Mouse (Mus musculus) embryonic stem cell, embryonic (primary cell): ENCODE data around the gene Gata1.

Experiments
- CTCF ChIA-PET, 4 experiments: fragments of 300-600 bp in 2 of 4; fragments of 350-600 bp in 2 of 4; sonication (Branson Sonifier 250); formaldehyde crosslinking; loops; one replicate each; lab custom pipeline; 2022; ENCODE audit warnings: inconsistent platforms in 2 of 4; lab: Charles Lee
- POLR2A ChIA-PET, 4 experiments: fragments of 300-600 bp in 2 of 4; fragments of 350-600 bp in 2 of 4; sonication (Branson Sonifier 250); formaldehyde crosslinking; loops; one replicate each; lab custom pipeline; 2022; ENCODE audit warnings: antibody characterized with exemption in 4 of 4, inconsistent platforms in 1 of 4; lab: Charles Lee

Gata1 gene

GRCm38 (mm10) chrX:7928270-7928790 is 49.5 kb downstream of the Gata1 start, which contains the start of gene Eras:
Gene Eras, minus strand, starts transcription at chrX:7928607.
- ChIA-PET CTCF (interaction anchor here in 2 of 4 experiments (1.0 to 1.5 kb wide), 3 partner anchors 9 to 87 kb away, joined by 3 read pairs; no protein-coding TSS in a partner anchor), POLR2A (interaction anchor here in 3 of 4 experiments (0.7 to 9.3 kb wide), 24 partner anchors 9 to 217 kb away, joined by 3 to 69 read pairs (median 5); partner anchors contain the start of genes Hdac6 (in 3 of the 3), Otud5 (in 1 of the 3) and Rbm3 (in 1 of the 3))

- POLR2A ChIA-PET: interaction anchor here (0.6 to 9.3 kb wide), 29 partner anchors 9 to 234 kb away, joined by 3 to 69 read pairs (median 4); partner anchors contain the start of genes Hdac6 (in 3 of the 4), Otud5 (in 1 of the 4) and Rbm3 (in 1 of the 4)
Observed at GRCm38 (mm10) chrX:7927116-7927515, 50.8 kb downstream of the Gata1 start.

GRCm38 (mm10) chrX:7926266-7926665 is 51.6 kb downstream of the Gata1 start:
- ChIA-PET CTCF (interaction anchor here in 3 of 4 experiments (1.1 to 1.8 kb wide), 3 partner anchors 76 to 93 kb away, joined by 3 to 6 read pairs (median 3); no protein-coding TSS in a partner anchor), POLR2A (interaction anchor here in 2 of 4 experiments (0.6 to 9.3 kb wide), 11 partner anchors 11 to 126 kb away, joined by 3 to 69 read pairs (median 6); partner anchors contain the start of genes Hdac6 (in 2 of the 2) and Otud5 (in 1 of the 2))

More at GRCm38 (mm10) chrX:7927116-7927515, 50.8 kb downstream of the Gata1 start:
- CTCF ChIA-PET: interaction anchor here (0.6 to 1.4 kb wide), 6 partner anchors 9 to 95 kb away, joined by 3 to 16 read pairs (median 3); no protein-coding TSS in a partner anchor

- POLR2A ChIA-PET: interaction anchor here in 3 of 4 experiments (0.7 to 3.6 kb wide), 13 partner anchors 9 to 134 kb away, joined by 3 to 17 read pairs (median 4); partner anchors contain the start of gene Hdac6 (in 3 of the 3)
- CTCF ChIA-PET: interaction anchor here in 1 of 4 experiments (1.1 kb wide), 1 partner anchor 96 kb away, joined by 4 read pairs; the partner anchor contains the start of gene Glod5
Observed at GRCm38 (mm10) chrX:7922032-7922431, 55.8 kb downstream of the Gata1 start.

GRCm38 (mm10) chrX:7919601-7920383 is 58.1 kb downstream of the Gata1 start, which contains the start of gene Pcsk1n:
Gene Pcsk1n, plus strand, starts transcription at chrX:7919822.
- CTCF ChIA-PET: interaction anchor here in 1 of 4 experiments (1.0 kb wide), 1 partner anchor 97 kb away, joined by 3 read pairs; no protein-coding TSS in a partner anchor
- POLR2A ChIA-PET: interaction anchor here in 3 of 4 experiments (0.7 to 3.6 kb wide), 7 partner anchors 59 to 235 kb away, joined by 3 to 17 read pairs (median 3); no protein-coding TSS in a partner anchor

DNA sequence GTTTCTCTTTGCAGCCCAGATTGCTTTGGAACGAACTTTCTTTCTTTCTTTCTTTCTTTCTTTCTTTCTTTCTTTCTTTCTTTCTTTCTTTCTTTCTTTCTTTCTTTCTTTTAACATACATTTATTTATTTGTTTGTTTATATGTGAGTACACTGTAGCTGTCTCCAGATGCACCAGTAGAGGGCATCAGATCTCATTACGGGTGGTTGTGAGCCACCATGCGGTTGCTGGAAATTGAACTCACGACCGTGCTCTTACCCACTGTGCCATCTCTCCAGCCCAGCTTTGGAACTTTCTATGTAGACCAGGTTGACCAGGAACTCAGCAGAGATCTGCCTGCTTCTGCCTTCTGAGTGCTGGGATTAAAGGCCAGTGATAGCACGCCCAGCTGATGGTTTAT is 59.9 kb downstream of the Gata1 start:
- CTCF ChIA-PET: interaction anchor here (0.7 to 3.1 kb wide), 10 partner anchors 30 to 247 kb away, joined by 3 to 24 read pairs (median 6); partner anchors contain the start of genes Glod5 (in 1 of the 4) and Hdac6 (in 1 of the 4)
- POLR2A ChIA-PET: interaction anchor here in 2 of 4 experiments (1.3 to 1.8 kb wide), 4 partner anchors 10 to 99 kb away, joined by 4 to 5 read pairs (median 4); partner anchors contain the start of genes Eras (in 1 of the 2) and Hdac6 (in 1 of the 2)

- ChIA-PET CTCF (interaction anchor here in 1 of 4 experiments (0.6 to 0.7 kb wide), 3 partner anchors 21 to 1503 kb away, joined by 6 to 10 read pairs (median 6); no protein-coding TSS in a partner anchor), POLR2A (interaction anchor here in 1 of 4 experiments (0.6 kb wide), 1 partner anchor 11 kb away, joined by 3 read pairs; no protein-coding TSS in a partner anchor)
Observed at GRCm38 (mm10) chrX:7915669-7916068, 62.2 kb downstream of the Gata1 start.

GRCm38 (mm10) chrX:7910473-7910872 is 67.4 kb downstream of the Gata1 start:
- ChIA-PET POLR2A (interaction anchor here in 3 of 4 experiments (0.5 to 1.7 kb wide), 6 partner anchors 37 to 171 kb away, joined by 3 to 6 read pairs (median 4); partner anchors contain the start of gene Hdac6 (in 1 of the 3)), CTCF (interaction anchor here in 1 of 4 experiments (0.6 kb wide), 1 partner anchor 102 kb away, joined by 3 read pairs; no protein-coding TSS in a partner anchor)
